Mouse (Mus musculus) liver, adult 2 months (tissue): ENCODE measurements at regions not wholly inside any gene's neighbourhood (a gene's known extent, or its start where the extent isn't known, plus 50 kb on each side); places are given as distances from the start of the nearest gene placed in this dataset.
"Not testable (repeated sequence)": the region's sequence is repeated elsewhere in the genome, so short reads cannot be mapped to it uniquely, and the experiment has no call there.

Experiments
- DNase-seq: peaks from one replicate; pipeline ENCODE4 v3.0.0-alpha.2; 2011; ENCODE audit warnings: low read depth, low spot score; ENCODE audit errors: extremely low read depth
- H3K27ac ChIP-seq: fragments of 200-500 bp; replicated peaks from 2 replicates; pipeline ENCODE4 v1.5.1; 2012; ENCODE audit warnings: low read depth, mild to moderate bottlenecking, control low read depth, inconsistent platforms, low read length; ENCODE audit not compliant: insufficient read depth
- H3K27me3 ChIP-seq: fragments of 200-500 bp; 2 replicates; pipeline ENCODE4 v1.6.1; 2012; ENCODE audit warnings: mild to moderate bottlenecking, moderate library complexity, low read length, inconsistent platforms; ENCODE audit not compliant: control insufficient read depth, insufficient read depth
- H3K36me3 ChIP-seq: fragments of 200-500 bp; 2 replicates; pipeline ENCODE4 v1.6.1; 2012; ENCODE audit warnings: low read length, inconsistent platforms; ENCODE audit not compliant: control insufficient read depth, insufficient read depth
- H3K4me1 ChIP-seq: fragments of 200-500 bp; 2 replicates; pipeline ENCODE4 v1.6.1; 2011; ENCODE audit warnings: low read length; ENCODE audit not compliant: control insufficient read depth, insufficient read depth
- H3K4me3 ChIP-seq: fragments of 200-500 bp; 2 replicates; pipeline ENCODE4 v1.5.1; 2011; ENCODE audit warnings: low read depth, mild to moderate bottlenecking, control low read depth, low read length, moderate library complexity; ENCODE audit not compliant: insufficient read depth
- H3K79me2 ChIP-seq: fragments of 200-500 bp; 2 replicates; pipeline ENCODE4 v1.6.1; 2012; ENCODE audit warnings: inconsistent platforms, mild to moderate bottlenecking, low read length, moderate library complexity; ENCODE audit not compliant: control insufficient read depth, insufficient read depth
- H3K9ac ChIP-seq: fragments of 200-500 bp; 2 replicates; pipeline ENCODE4 v1.6.1; 2012; ENCODE audit warnings: low read depth, mild to moderate bottlenecking, control low read depth, inconsistent platforms, low read length
- CTCF ChIP-seq: fragments of 200-500 bp; IDR thresholded peaks from 2 replicates; pipeline ENCODE4 v1.5.1; 2011; ENCODE audit warnings: low read depth, low read length, control low read depth
- POLR2A ChIP-seq: fragments of 200-500 bp; IDR thresholded peaks from 2 replicates; pipeline ENCODE4 v1.6.1; 2011; ENCODE audit warnings: low read length, control low read depth; ENCODE audit not compliant: insufficient read depth; ENCODE audit errors: extremely low read depth
- WGBS: fragments of 180-500 bp; shearing (Covaris S2); methylation state at CpG from one replicate; pipeline ENCODE4 v1.1.7; 2018; 5-methylcytosine and 5-hydroxymethylcytosine counted together

DNA sequence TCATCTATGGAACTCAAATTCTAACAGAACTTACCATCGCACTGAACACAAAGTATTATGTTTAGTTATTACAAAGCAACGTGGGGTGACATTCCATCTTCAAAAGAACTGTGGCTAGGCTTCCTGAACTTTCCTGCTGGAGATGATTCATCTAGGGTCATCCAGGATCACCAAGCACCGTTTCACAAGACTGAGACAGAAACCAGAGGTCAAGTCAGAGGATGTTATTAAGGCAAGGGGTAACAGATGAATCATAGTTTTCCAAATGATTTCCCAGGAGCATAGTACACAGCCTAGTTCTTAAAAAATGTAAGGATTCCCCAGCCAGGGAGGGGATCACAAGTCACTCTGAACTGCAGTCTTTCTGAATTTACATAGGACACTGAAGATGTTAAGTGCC lies 97.5 kb upstream of the Nrip1 start:
- Histone ChIP-seq H3K27me3 (no peaks in the 10 kb centered on the region), H3K36me3 (no peaks in the 10 kb centered on the region), H3K4me3 (no peak overlapping the region), H3K4me1 (no peaks in the 10 kb centered on the region), H3K27ac (no peak overlapping the region), H3K9ac (no peak overlapping the region), H3K79me2 (no peaks in the 10 kb centered on the region)
- DNase-seq, result no peak
- TF ChIP-seq CTCF (no peak), POLR2A (no peak)
- WGBS, result 66% methylated on average over 3 of the region's 3 CpGs

DNA sequence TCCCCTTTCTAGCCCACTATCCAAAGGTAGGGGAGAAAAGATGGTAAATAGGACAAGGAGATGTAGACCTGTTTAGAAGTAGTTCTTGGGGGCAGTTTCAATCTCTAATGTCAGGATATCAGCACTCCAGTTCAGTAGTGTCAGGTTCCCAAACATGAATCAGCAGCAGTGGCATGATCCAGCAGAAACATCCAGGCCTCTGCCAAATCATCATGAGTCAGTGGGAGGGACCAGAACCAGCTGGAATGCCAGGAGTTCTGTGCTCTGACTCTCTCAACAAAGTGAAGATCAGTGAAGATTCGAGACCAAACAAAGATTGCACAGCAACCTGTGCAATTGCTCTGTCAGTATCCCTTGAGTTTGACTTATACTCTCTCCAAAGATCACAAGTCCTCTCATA lies 85.9 kb upstream of the Nrip1 start:
- Histone ChIP-seq H3K9ac (no peak overlapping the region), H3K79me2 (no peaks in the 10 kb centered on the region), H3K4me1 (no peaks in the 10 kb centered on the region; the same call in 1 of the 2 replicates), H3K27ac (no peak overlapping the region), H3K27me3 (no peaks in the 10 kb centered on the region), H3K4me3 (no peak overlapping the region), H3K36me3 (no peaks in the 10 kb centered on the region)
- WGBS, result 86% methylated on average over 1 of the region's 1 CpGs
- DNase-seq, result no peak
- TF ChIP-seq CTCF (no peak), POLR2A (no peak)

DNA sequence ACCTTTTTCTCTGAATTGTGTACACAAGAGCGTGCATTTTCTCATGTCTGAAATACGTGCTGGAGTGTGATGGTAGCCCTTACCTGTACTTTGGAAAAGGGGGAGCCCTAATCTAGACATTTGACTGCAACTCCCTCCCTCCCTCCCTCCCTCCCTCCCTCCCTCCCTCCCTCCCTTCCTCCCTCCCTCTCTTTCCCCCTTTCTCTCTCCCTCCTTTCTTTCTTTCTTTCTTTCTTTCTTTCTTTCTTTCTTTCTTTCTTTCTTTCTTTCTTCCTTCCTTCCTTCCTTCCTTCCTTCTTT lies 82.6 kb upstream of the Nrip1 start:
- not testable (repeated sequence) for DNase-seq, H3K79me2 ChIP-seq, H3K27me3 ChIP-seq, H3K9ac ChIP-seq, H3K36me3 ChIP-seq, H3K4me3 ChIP-seq, H3K27ac ChIP-seq, H3K4me1 ChIP-seq
- 75% methylated on average over 2 of the region's 2 CpGs for WGBS

DNA sequence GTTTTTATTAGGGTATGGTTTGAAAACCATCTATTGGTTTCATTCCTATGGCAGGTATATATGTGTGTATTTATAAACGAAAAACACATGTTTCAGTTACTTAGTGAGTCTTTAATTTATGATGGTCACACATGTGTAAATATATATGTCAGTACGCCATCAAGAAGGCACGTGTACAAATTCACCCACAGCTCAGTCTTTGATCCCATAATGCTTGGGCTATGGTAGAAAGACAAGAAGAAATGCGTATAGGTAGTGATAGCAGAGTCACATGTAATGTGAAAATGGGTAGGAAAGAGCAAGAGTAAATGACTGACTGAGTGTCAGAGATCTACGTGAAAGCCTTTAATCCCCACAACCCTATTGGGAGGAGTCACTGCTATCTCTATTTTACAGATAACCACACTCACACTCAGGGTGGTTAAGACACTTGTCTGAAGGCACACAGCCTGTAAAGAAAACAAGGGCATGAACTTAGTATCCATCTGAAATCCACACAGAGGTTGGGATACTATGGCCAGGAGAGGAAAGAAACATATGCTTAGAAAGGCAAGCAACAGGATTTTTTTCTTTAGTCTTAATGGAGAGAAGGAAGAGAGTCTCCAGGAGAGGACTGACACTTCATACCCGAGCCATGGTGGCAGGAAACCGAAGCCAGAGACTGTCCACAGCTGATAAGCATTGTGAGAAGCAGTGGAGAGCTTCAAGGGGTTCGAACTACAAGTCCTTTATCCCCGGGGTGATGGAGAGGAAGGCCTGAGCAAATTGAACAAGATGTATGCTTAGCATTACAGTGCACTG lies 82.1 kb upstream of the Nrip1 start:
- H3K36me3 ChIP-seq, result no peaks in the 10 kb centered on the region
- H3K9ac ChIP-seq, result no peak overlapping the region
- DNase-seq, result no peak
- no peak overlapping the region for H3K4me3 ChIP-seq
- TF ChIP-seq POLR2A, result no peak
- TF ChIP-seq CTCF, result no peak
- peaks cover 8% of the 10 kb centered on the region; the same call in 1 of the 2 replicates for H3K4me1 ChIP-seq
- no peak overlapping the region for H3K27ac ChIP-seq
- WGBS, result 82% methylated on average over 9 of the region's 9 CpGs
- H3K27me3 ChIP-seq, result no peaks in the 10 kb centered on the region
- no peaks in the 10 kb centered on the region for H3K79me2 ChIP-seq

DNA sequence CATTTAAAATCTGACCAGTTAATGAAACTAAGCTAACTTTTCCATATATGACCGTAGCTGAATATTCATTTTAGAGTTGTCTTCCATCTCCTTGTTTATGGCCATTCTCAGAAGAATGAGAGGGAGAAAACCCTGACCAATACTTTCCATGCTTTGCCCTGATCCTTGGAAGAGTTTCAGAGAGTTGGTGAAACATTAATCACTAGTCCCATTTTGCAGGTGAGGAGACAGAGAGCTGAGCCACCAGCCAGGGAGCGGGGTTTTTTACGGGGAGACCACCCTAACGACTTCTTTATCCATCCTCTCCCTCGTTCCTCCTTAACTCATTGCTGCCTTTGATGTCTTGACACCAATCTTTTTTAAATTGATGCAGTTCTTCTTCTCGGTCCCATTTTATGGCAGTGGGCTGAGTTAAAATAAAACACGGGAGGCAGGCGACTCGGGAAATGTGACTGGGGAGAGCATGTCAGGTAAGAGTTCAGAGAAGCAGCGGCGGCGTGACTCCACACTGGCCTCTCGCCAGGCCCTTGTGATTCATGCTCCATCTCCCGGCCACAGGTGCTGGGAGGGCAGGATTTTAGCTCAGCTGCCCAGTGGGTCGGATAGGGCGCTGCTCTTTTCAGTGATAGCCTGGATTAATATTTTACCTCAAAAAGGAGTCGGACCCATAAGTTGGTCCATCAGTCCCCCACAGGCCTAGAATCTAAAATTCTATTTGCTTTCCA lies 81.3 kb upstream of the Nrip1 start:
- DNase-seq, result peak; percentile 78
- H3K79me2 ChIP-seq, result no peaks in the 10 kb centered on the region
- H3K36me3 ChIP-seq, result no peaks in the 10 kb centered on the region
- no peak for TF ChIP-seq CTCF
- no peak for TF ChIP-seq POLR2A
- WGBS, result 59% methylated on average over 17 of the region's 17 CpGs
- H3K4me3 ChIP-seq, result no peak overlapping the region
- no peak overlapping the region for H3K9ac ChIP-seq
- H3K27me3 ChIP-seq, result no peaks in the 10 kb centered on the region
- peaks cover 8% of the 10 kb centered on the region; the same call in 1 of the 2 replicates for H3K4me1 ChIP-seq
- H3K27ac ChIP-seq, result peak overlapping the region; percentile 60
